Mouse (Mus musculus) myocyte (in vitro differentiated cells): ENCODE measurements around the gene Jakmip3. TPM values are rescaled to one million over a fixed set of nuclear protein-coding genes. Genes with fewer than 3 reads are reported as not detected.

Experiments used
- H3K27me3 ChIP-seq: one replicate; pipeline ENCODE4 v1.6.1; 2011; ENCODE audit not compliant: control insufficient read depth, insufficient read depth, insufficient read length
- H3K36me3 ChIP-seq: one replicate; pipeline ENCODE4 v1.6.1; 2011; ENCODE audit not compliant: control insufficient read depth, insufficient read depth
- H3K4me2 ChIP-seq: one replicate; pipeline ENCODE4 v1.6.1; 2011; ENCODE audit warnings: low read depth, control low read depth
- H3K4me3 ChIP-seq: one replicate; pipeline ENCODE4 v1.5.1; 2011; ENCODE audit warnings: mild to moderate bottlenecking, control low read depth, moderate library complexity
- H3K79me2 ChIP-seq: one replicate; pipeline ENCODE4 v1.6.1; 2011; ENCODE audit not compliant: control insufficient read depth, insufficient read depth
- H3ac ChIP-seq: one replicate; pipeline ENCODE4 v1.6.1; 2011; ENCODE audit not compliant: control insufficient read depth, insufficient read length
- CEBPB ChIP-seq: IDR thresholded peaks from 2 replicates; pipeline ENCODE4 v1.6.1; 2011; ENCODE audit warnings: mild to moderate bottlenecking, moderate library complexity; ENCODE audit not compliant: poor library complexity, insufficient read depth, severe bottlenecking
- E2F4 ChIP-seq: IDR thresholded peaks from one replicate; pipeline ENCODE4 v1.6.1; 2011; ENCODE audit warnings: mild to moderate bottlenecking, control low read depth, moderate library complexity; ENCODE audit not compliant: insufficient read depth
- MAX ChIP-seq: IDR thresholded peaks from one replicate; pipeline ENCODE4 v1.6.1; 2011; ENCODE audit warnings: low read depth, mild to moderate bottlenecking, control low read depth
- MYOD1 ChIP-seq, 3 experiments: IDR thresholded peaks; one replicate each; pipeline ENCODE4 v1.6.1; 2011; ENCODE audit warnings: control low read depth in 2 of 3, low read depth in 2 of 3, mild to moderate bottlenecking in 2 of 3, moderate library complexity in 1 of 3; ENCODE audit not compliant: insufficient read length in 2 of 3, control insufficient read depth in 1 of 3
- MYOG ChIP-seq, 3 experiments: IDR thresholded peaks; one replicate each; pipeline ENCODE4 v1.6.1; 2011; ENCODE audit warnings: control low read depth in 2 of 3, low read depth in 2 of 3, mild to moderate bottlenecking in 2 of 3; ENCODE audit not compliant: insufficient read length in 2 of 3, control insufficient read depth in 1 of 3, insufficient read depth in 1 of 3
- POLR2A ChIP-seq: IDR thresholded peaks from one replicate; pipeline ENCODE4 v1.6.1; 2011; ENCODE audit warnings: low read depth, mild to moderate bottlenecking, control low read depth, moderate library complexity; ENCODE audit not compliant: insufficient read length
- POLR2AphosphoS2 ChIP-seq: IDR thresholded peaks from one replicate; pipeline ENCODE4 v1.6.1; 2011; ENCODE audit warnings: low read depth, control low read depth; ENCODE audit not compliant: insufficient read length
- REST ChIP-seq: IDR thresholded peaks from one replicate; pipeline ENCODE4 v1.6.1; 2011; ENCODE audit warnings: mild to moderate bottlenecking, control low read depth, moderate library complexity; ENCODE audit not compliant: insufficient read depth, insufficient read length
- SRF ChIP-seq: IDR thresholded peaks from one replicate; pipeline ENCODE4 v1.6.1; 2011; ENCODE audit warnings: low read depth; ENCODE audit not compliant: control insufficient read depth, insufficient read length
- TCF12 ChIP-seq: IDR thresholded peaks from one replicate; pipeline ENCODE4 v1.6.1; 2011; ENCODE audit warnings: mild to moderate bottlenecking, control low read depth; ENCODE audit not compliant: poor library complexity, insufficient read depth, severe bottlenecking
- TCF3 ChIP-seq: IDR thresholded peaks from one replicate; pipeline ENCODE4 v1.6.1; 2011; ENCODE audit warnings: low read depth, control low read depth; ENCODE audit not compliant: insufficient read length
- USF1 ChIP-seq: IDR thresholded peaks from one replicate; pipeline ENCODE4 v1.6.1; 2011; ENCODE audit warnings: low read depth, mild to moderate bottlenecking, control low read depth, moderate library complexity
- polyA plus RNA-seq: library from polyadenylated mRNA; unstranded; fragments of >200 nt; fragmentation: generic; extraction: Trizol; gene quantifications from one replicate; pipeline ENCODE4 v1.2.1, GENCODE M21; 2012; ENCODE audit warnings: missing spikeins

Gene Jakmip3
- polyA plus RNA-seq, 1 experiment: 0.01 TPM

- no peaks in the 10 kb centered on the region for H3K79me2 ChIP-seq
- no peaks in the 10 kb centered on the region for H3K36me3 ChIP-seq
- peaks cover 59% of the 10 kb centered on the region for H3K27me3 ChIP-seq
- H3ac ChIP-seq: no peak overlapping the region
- TF ChIP-seq MYOG (IDR thresholded peaks at IDR 0.05; ENCODE audit: control insufficient read depth in 1 of 3, insufficient read depth in 1 of 3, insufficient read length in 2 of 3, low read depth in 2 of 3) (no peak), POLR2AphosphoS2 (no peak), E2F4 (no peak), MAX (no peak), TCF12 (no peak), TCF3 (no peak), REST (no peak), USF1 (no peak), MYOD1 (IDR thresholded peaks at IDR 0.05; ENCODE audit: control insufficient read depth in 1 of 3, insufficient read length in 2 of 3, low read depth in 2 of 3) (no peak), CEBPB (no peak), POLR2A (no peak), SRF (no peak)
- H3K4me3 ChIP-seq: no peak overlapping the region
- H3K4me2 ChIP-seq: no peak overlapping the region
These were observed 145.9 kb downstream of the Jakmip3 start for GRCm38 (mm10) chr7:139086195-139087158.

GRCm38 (mm10) chr7:139087801-139088200 lies 147.3 kb downstream of the Jakmip3 start:
- Histone ChIP-seq H3K36me3 (no peaks in the 10 kb centered on the region), H3ac (no peak overlapping the region), H3K4me3 (no peak overlapping the region), H3K79me2 (no peaks in the 10 kb centered on the region), H3K4me2 (no peak overlapping the region), H3K27me3 (peaks cover 64% of the 10 kb centered on the region)
- TF ChIP-seq POLR2A (no peak), MAX (no peak), E2F4 (no peak), TCF3 (no peak), MYOD1 (IDR thresholded peaks at IDR 0.05; ENCODE audit: control insufficient read depth in 1 of 3, insufficient read length in 2 of 3, low read depth in 2 of 3) (no peak), USF1 (no peak)

- Histone ChIP-seq H3K4me2 (no peak overlapping the region), H3K36me3 (no peaks in the 10 kb centered on the region), H3K27me3 (peaks cover 81% of the 10 kb centered on the region), H3K79me2 (no peaks in the 10 kb centered on the region), H3ac (no peak overlapping the region), H3K4me3 (no peak overlapping the region)
- TF ChIP-seq MAX: no peak
- no peak for TF ChIP-seq USF1
- TF ChIP-seq TCF3: no peak
- no peak for TF ChIP-seq CEBPB
- TF ChIP-seq REST: no peak
- TF ChIP-seq TCF12: no peak
- no peak for TF ChIP-seq SRF
- TF ChIP-seq MYOG (IDR thresholded peaks at IDR 0.05; ENCODE audit: control insufficient read depth in 1 of 3, insufficient read depth in 1 of 3, insufficient read length in 2 of 3, low read depth in 2 of 3): no peak
- no peak for TF ChIP-seq POLR2AphosphoS2
- no peak for TF ChIP-seq E2F4
- no peak for TF ChIP-seq MYOD1 (IDR thresholded peaks at IDR 0.05; ENCODE audit: control insufficient read depth in 1 of 3, insufficient read length in 2 of 3, low read depth in 2 of 3)
- no peak for TF ChIP-seq POLR2A
These were observed 149.7 kb downstream of the Jakmip3 start for GRCm38 (mm10) chr7:139089892-139090874.

- Histone ChIP-seq H3K36me3 (no peaks in the 10 kb centered on the region), H3K27me3 (peaks cover 85% of the 10 kb centered on the region), H3K4me2 (no peak overlapping the region), H3K4me3 (no peak overlapping the region), H3ac (no peak overlapping the region), H3K79me2 (no peaks in the 10 kb centered on the region)
- TF ChIP-seq TCF12 (no peak), E2F4 (no peak), SRF (no peak), REST (no peak), MYOD1 (IDR thresholded peaks at IDR 0.05; ENCODE audit: control insufficient read depth in 1 of 3, insufficient read length in 2 of 3, low read depth in 2 of 3) (no peak), MAX (no peak), POLR2AphosphoS2 (no peak), MYOG (IDR thresholded peaks at IDR 0.05; ENCODE audit: control insufficient read depth in 1 of 3, insufficient read depth in 1 of 3, insufficient read length in 2 of 3, low read depth in 2 of 3) (no peak), CEBPB (no peak), USF1 (no peak), TCF3 (no peak), POLR2A (no peak)
These were observed 151.2 kb downstream of the Jakmip3 start for GRCm38 (mm10) chr7:139091681-139092080.
